Mouse (Mus musculus): ENCODE data around the gene Flot1. TPM values are rescaled to one million over a fixed set of nuclear protein-coding genes. Genes with fewer than 3 reads are reported as not detected.

Gene Flot1
- polyA plus RNA-seq, 1 experiment from 2014 or later, result 36.1 TPM

GRCm38 (mm10) chr17:35850974-35851373 lies 27.9 kb downstream of the Flot1 start:
- no peaks in the 10 kb centered on the region for H3K4me1 ChIP-seq (ENCODE audit: control insufficient read depth, insufficient read depth, low read length)
- no peaks in the 10 kb centered on the region for H3K27me3 ChIP-seq (ENCODE audit: control insufficient read depth, insufficient read depth, low read length)
- H3K27ac ChIP-seq (ENCODE audit: low read depth, low read length), result no peak overlapping the region
- no peak overlapping the region for H3K4me3 ChIP-seq (ENCODE audit: low read length)
- no peak overlapping the region for H3K9ac ChIP-seq (ENCODE audit: low read depth, low read length)
- WGBS, result 94% methylated on average over 3 of the region's 3 CpGs
- H3K4me2 ChIP-seq (replicated peaks; ENCODE audit: low read depth, low read length), result no peak overlapping the region
- peaks cover 83% of the 10 kb centered on the region for H3K36me3 ChIP-seq (ENCODE audit: control insufficient read depth, insufficient read depth, low read length)
- no peak for ATAC-seq (ENCODE audit: low FRiP score, low TSS enrichment)
- no peaks in the 10 kb centered on the region for H3K9me3 ChIP-seq (ENCODE audit: control insufficient read depth, low read length)

- no peak overlapping the region for H3K27ac ChIP-seq (ENCODE audit: low read depth, low read length)
- no peak overlapping the region for H3K4me3 ChIP-seq (ENCODE audit: low read length)
- H3K4me1 ChIP-seq (ENCODE audit: control insufficient read depth, insufficient read depth, low read length), result peaks cover 6% of the 10 kb centered on the region; the same call in 1 of the 2 replicates
- no peaks in the 10 kb centered on the region for H3K9me3 ChIP-seq (ENCODE audit: control insufficient read depth, low read length)
- H3K4me2 ChIP-seq (replicated peaks; ENCODE audit: low read depth, low read length), result no peak overlapping the region
- H3K9ac ChIP-seq (ENCODE audit: low read depth, low read length), result no peak overlapping the region
- peaks cover 24% of the 10 kb centered on the region for H3K36me3 ChIP-seq (ENCODE audit: control insufficient read depth, insufficient read depth, low read length)
- no peak for ATAC-seq (ENCODE audit: low FRiP score, low TSS enrichment)
- no peaks in the 10 kb centered on the region for H3K27me3 ChIP-seq (ENCODE audit: control insufficient read depth, insufficient read depth, low read length)
- WGBS, result 98% methylated on average over 1 of the region's 1 CpGs
Measured at GRCm38 (mm10) chr17:35859371-35859770, 36.3 kb downstream of the Flot1 start.

DNA sequence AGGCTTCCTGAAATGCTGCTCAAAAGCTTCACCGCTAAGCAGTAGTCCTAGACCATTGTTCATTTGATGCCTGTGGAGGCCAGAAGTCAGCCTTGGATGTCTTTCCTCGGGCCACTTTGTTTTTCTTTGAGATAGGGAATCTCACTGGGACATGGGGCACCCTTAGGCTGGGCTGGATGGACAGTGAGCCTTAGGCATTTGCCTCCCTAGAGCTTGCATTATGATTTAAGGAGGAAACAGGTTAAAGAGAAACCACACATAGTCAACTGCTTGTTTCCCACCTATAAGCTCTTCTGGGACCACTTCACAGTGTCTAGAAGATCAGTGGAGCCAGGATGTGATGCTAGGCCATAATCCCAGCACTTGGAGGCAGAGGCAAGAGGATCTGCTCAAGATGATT lies 36.8 kb downstream of the Flot1 start:
- no peaks in the 10 kb centered on the region for H3K27me3 ChIP-seq (ENCODE audit: control insufficient read depth, insufficient read depth, low read length)
- H3K9ac ChIP-seq (ENCODE audit: low read depth, low read length), result no peak overlapping the region
- H3K9me3 ChIP-seq (ENCODE audit: control insufficient read depth, low read length), result no peaks in the 10 kb centered on the region
- H3K4me1 ChIP-seq (ENCODE audit: control insufficient read depth, insufficient read depth, low read length), result peaks cover 10% of the 10 kb centered on the region; the same call in 1 of the 2 replicates
- 45% methylated on average over 2 of the region's 2 CpGs for WGBS
- no peak overlapping the region for H3K27ac ChIP-seq (ENCODE audit: low read depth, low read length)
- peaks cover 20% of the 10 kb centered on the region for H3K36me3 ChIP-seq (ENCODE audit: control insufficient read depth, insufficient read depth, low read length)
- ATAC-seq (ENCODE audit: low FRiP score, low TSS enrichment), result no peak
- H3K4me2 ChIP-seq (replicated peaks; ENCODE audit: low read depth, low read length), result no peak overlapping the region
- no peak overlapping the region for H3K4me3 ChIP-seq (ENCODE audit: low read length)

- Histone ChIP-seq H3K27me3 (ENCODE audit: control insufficient read depth, insufficient read depth, low read length) (no peaks in the 10 kb centered on the region), H3K36me3 (ENCODE audit: control insufficient read depth, insufficient read depth, low read length) (peaks cover 18% of the 10 kb centered on the region), H3K4me1 (ENCODE audit: control insufficient read depth, insufficient read depth, low read length) (peaks cover 13% of the 10 kb centered on the region; the same call in 1 of the 2 replicates), H3K9me3 (ENCODE audit: control insufficient read depth, low read length) (no peaks in the 10 kb centered on the region), H3K4me3 (ENCODE audit: low read length) (peak overlapping the region; percentile 77), H3K4me2 (replicated peaks; ENCODE audit: low read depth, low read length) (peak overlapping the region; percentile 51), H3K9ac (ENCODE audit: low read depth, low read length) (peak overlapping the region; percentile 73), H3K27ac (ENCODE audit: low read depth, low read length) (peak overlapping the region; percentile 75; the same call in 1 of the 2 replicates)
- peak; percentile 10 for ATAC-seq (ENCODE audit: low FRiP score, low TSS enrichment)
- 3% methylated on average over 12 of the region's 12 CpGs for WGBS
Measured at GRCm38 (mm10) chr17:35860831-35861197, 37.8 kb downstream of the Flot1 start.

- Histone ChIP-seq H3K27ac (ENCODE audit: low read depth, low read length) (peak within 1 kb of the TSS; percentile 75), H3K27me3 (ENCODE audit: control insufficient read depth, insufficient read depth, low read length) (no peaks in the 10 kb centered on the region), H3K36me3 (ENCODE audit: control insufficient read depth, insufficient read depth, low read length) (peaks cover 18% of the 10 kb centered on the region), H3K9ac (ENCODE audit: low read depth, low read length) (peak within 1 kb of the TSS; percentile 73), H3K4me2 (replicated peaks; ENCODE audit: low read depth, low read length) (peak within 1 kb of the TSS; percentile 51), H3K9me3 (ENCODE audit: control insufficient read depth, low read length) (no peaks in the 10 kb centered on the region), H3K4me1 (ENCODE audit: control insufficient read depth, insufficient read depth, low read length) (peaks cover 13% of the 10 kb centered on the region; the same call in 1 of the 2 replicates), H3K4me3 (ENCODE audit: low read length) (peak within 1 kb of the TSS; percentile 77)
- ATAC-seq (ENCODE audit: low FRiP score, low TSS enrichment), result peak; percentile 91
- WGBS, result under 1% methylated on average over 47 of the region's 47 CpGs
Measured at GRCm38 (mm10) chr17:35861198-35861857, 38.3 kb downstream of the Flot1 start, which contains the start of gene Nrm. TSS of gene Nrm (plus strand) at chr17:35861318.

DNA sequence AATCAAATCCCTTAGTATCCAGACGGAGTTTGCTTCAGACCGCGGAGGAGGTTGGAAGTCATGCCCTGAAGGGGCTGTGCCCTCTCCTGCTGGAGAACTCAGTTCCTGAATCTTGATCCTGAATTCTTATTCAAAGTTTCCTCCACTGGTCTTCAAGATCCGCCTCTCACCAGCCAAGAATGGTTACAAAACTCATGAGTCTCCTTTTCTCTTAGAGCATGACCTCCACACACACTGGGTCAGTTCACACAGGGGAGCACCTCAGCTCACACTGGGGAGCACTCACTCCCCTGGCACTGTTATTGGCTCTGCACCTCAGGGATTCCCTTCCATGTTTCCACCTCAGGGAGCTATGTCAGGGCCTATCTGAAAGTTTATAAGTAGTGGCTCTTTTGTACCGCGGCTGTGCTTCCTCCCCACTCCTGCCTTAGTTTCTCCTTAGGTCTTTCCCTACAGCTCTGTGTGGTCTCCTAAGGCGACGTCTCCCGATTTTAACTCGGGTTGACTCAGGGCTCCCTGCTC lies 41.9 kb downstream of the Flot1 start:
- Histone ChIP-seq H3K4me1 (ENCODE audit: control insufficient read depth, insufficient read depth, low read length) (peaks cover 41% of the 10 kb centered on the region), H3K27me3 (ENCODE audit: control insufficient read depth, insufficient read depth, low read length) (no peaks in the 10 kb centered on the region), H3K4me2 (replicated peaks; ENCODE audit: low read depth, low read length) (peak overlapping the region; percentile 58), H3K36me3 (ENCODE audit: control insufficient read depth, insufficient read depth, low read length) (no peaks in the 10 kb centered on the region), H3K9ac (ENCODE audit: low read depth, low read length) (peak overlapping the region; percentile 60), H3K9me3 (ENCODE audit: control insufficient read depth, low read length) (no peaks in the 10 kb centered on the region), H3K4me3 (ENCODE audit: low read length) (peak overlapping the region; percentile 54), H3K27ac (ENCODE audit: low read depth, low read length) (peak overlapping the region; percentile 91)
- no peak for ATAC-seq (ENCODE audit: low FRiP score, low TSS enrichment)
- WGBS, result 24% methylated on average over 10 of the region's 10 CpGs

- peak; percentile 65 for ATAC-seq (ENCODE audit: low FRiP score, low TSS enrichment)
- WGBS, result 1% methylated on average over 46 of the region's 48 CpGs
- Histone ChIP-seq H3K9me3 (ENCODE audit: control insufficient read depth, low read length) (no peaks in the 10 kb centered on the region), H3K9ac (ENCODE audit: low read depth, low read length) (peak within 1 kb of the TSS; percentile 60), H3K4me3 (ENCODE audit: low read length) (peak within 1 kb of the TSS; percentile 54), H3K27ac (ENCODE audit: low read depth, low read length) (peak within 1 kb of the TSS; percentile 91), H3K36me3 (ENCODE audit: control insufficient read depth, insufficient read depth, low read length) (no peaks in the 10 kb centered on the region), H3K4me1 (ENCODE audit: control insufficient read depth, insufficient read depth, low read length) (peaks cover 44% of the 10 kb centered on the region), H3K27me3 (ENCODE audit: control insufficient read depth, insufficient read depth, low read length) (no peaks in the 10 kb centered on the region), H3K4me2 (replicated peaks; ENCODE audit: low read depth, low read length) (peak within 1 kb of the TSS; percentile 58)
Measured at GRCm38 (mm10) chr17:35865481-35866280, 42.7 kb downstream of the Flot1 start, which contains the start of gene Ppp1r18. TSS of gene Ppp1r18 (plus strand) at chr17:35865593.

- Histone ChIP-seq H3K9me3 (ENCODE audit: control insufficient read depth, low read length) (no peaks in the 10 kb centered on the region), H3K4me1 (ENCODE audit: control insufficient read depth, insufficient read depth, low read length) (peaks cover 41% of the 10 kb centered on the region), H3K4me2 (replicated peaks; ENCODE audit: low read depth, low read length) (peak overlapping the region; percentile 58), H3K9ac (ENCODE audit: low read depth, low read length) (peak overlapping the region; percentile 60), H3K27me3 (ENCODE audit: control insufficient read depth, insufficient read depth, low read length) (no peaks in the 10 kb centered on the region), H3K36me3 (ENCODE audit: control insufficient read depth, insufficient read depth, low read length) (0 out of 2 replicates have a peak, but pooled peaks cover 3% of the 10 kb centered on the region), H3K4me3 (ENCODE audit: low read length) (peak overlapping the region; percentile 54), H3K27ac (ENCODE audit: low read depth, low read length) (peak overlapping the region; percentile 91)
- peak; percentile 50 for ATAC-seq (ENCODE audit: low FRiP score, low TSS enrichment)
- under 1% methylated on average over 35 of the region's 38 CpGs for WGBS
Measured at GRCm38 (mm10) chr17:35866281-35866831, 43.3 kb downstream of the Flot1 start.
